Mouse (Mus musculus) thymus, adult 2 months (tissue): ENCODE results near the gene Ifna6.
"Not testable (repeated sequence)": the region's sequence is repeated elsewhere in the genome, so short reads cannot be mapped to it uniquely, and the experiment has no call there.

ENCODE experiments used
- CTCF ChIP-seq: fragments of 200-500 bp; IDR thresholded peaks from 2 replicates; pipeline ENCODE4 v1.5.1; 2012; ENCODE audit warnings: mild to moderate bottlenecking, control low read depth, low read length, moderate library complexity, borderline replicate concordance; ENCODE audit not compliant: control insufficient read depth, poor library complexity, insufficient read depth; ENCODE audit errors: extremely low read depth
- POLR2A ChIP-seq: fragments of 200-500 bp; IDR thresholded peaks from 2 replicates; pipeline ENCODE4 v1.6.1; 2012; ENCODE audit warnings: mild to moderate bottlenecking, low read length, control low read depth, moderate library complexity; ENCODE audit not compliant: control insufficient read depth, poor library complexity, insufficient read depth; ENCODE audit errors: extremely low read depth

DNA sequence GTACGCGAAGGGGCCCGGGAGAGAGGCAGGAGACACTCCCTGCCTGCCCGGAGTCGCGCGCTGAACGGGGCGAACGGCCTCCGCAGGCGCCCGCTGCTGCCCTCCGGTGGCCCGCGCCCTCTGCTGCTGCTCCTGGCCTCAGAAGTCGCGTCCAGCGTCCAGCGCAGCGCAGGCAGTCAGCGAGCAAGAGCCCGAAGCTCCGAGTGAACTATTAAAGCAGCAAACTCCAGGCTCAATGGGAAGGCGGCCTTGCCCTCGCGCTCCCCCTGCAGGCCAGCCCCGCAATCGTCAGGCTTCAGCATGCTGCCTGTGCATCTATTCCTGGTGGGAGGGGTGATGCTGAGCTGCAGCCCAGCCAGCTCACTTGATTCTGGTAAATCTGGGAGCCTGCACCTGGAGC, 24.3 kb upstream of the Ifna6 start, which contains the start of gene Gm13287:
- not testable (repeated sequence) for TF ChIP-seq CTCF, POLR2A
